Mouse (Mus musculus): ENCODE measurements at regions not wholly inside any gene's neighbourhood (a gene's known extent, or its start where the extent isn't known, plus 50 kb on each side); places are given as distances from the start of the nearest gene placed in this dataset.

- DNase-seq = no peak
- Histone ChIP-seq H3K4me1 (ENCODE audit: control insufficient read depth, insufficient read depth, low read length) (no peaks in the 10 kb centered on the region), H3K27ac (ENCODE audit: insufficient read depth, low read length) (no peak overlapping the region), H3K27me3 (ENCODE audit: control insufficient read depth, insufficient read depth, low read length) (no peaks in the 10 kb centered on the region), H3K4me3 (replicated peaks; ENCODE audit: insufficient read depth, low read depth, low read length) (no peak overlapping the region)
- whole genome bisulfite sequencing = 84% methylated on average over 2 of the region's 2 CpGs
- TF ChIP-seq POLR2A (IDR thresholded peaks at IDR 0.05; ENCODE audit: borderline replicate concordance, insufficient read depth, low read length) (no peak), CTCF (IDR thresholded peaks at IDR 0.05; ENCODE audit: borderline replicate concordance, insufficient read depth, low read depth, low read length) (no peak)
Measured at GRCm38 (mm10) chr1:186434007-186434406, 271.8 kb downstream of the Tgfb2 start.

DNA sequence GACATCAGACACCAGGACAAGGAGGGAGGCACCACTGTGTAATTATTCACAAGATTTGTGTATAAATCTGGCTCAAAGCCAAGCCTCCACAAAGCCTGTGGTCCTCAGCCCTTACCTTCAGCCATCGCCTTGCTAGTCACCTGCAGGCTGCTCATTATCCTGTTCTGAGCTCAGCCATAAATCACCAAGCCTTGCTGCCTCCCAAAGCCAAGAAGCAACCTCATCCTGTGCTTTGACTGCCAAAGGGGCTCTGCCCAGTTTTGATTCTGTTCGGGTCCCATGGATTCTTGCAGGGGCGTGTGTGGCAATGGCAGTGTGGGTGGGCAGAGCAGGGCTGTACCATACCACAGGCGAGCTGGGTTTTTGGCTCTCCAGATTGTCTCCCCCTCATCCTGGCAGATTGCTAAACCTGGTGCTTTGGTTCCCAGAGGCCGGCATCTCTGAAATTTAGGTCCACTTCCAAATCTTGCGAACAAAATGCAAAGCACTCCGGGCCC is 272.6 kb downstream of the Tgfb2 start:
- WGBS = 52% methylated on average over 7 of the region's 7 CpGs
- TF ChIP-seq POLR2A (IDR thresholded peaks at IDR 0.05; ENCODE audit: borderline replicate concordance, insufficient read depth, low read length) = no peak
- no peak overlapping the region for H3K4me3 ChIP-seq (replicated peaks; ENCODE audit: insufficient read depth, low read depth, low read length)
- no peak overlapping the region for H3K27ac ChIP-seq (ENCODE audit: insufficient read depth, low read length)
- no peaks in the 10 kb centered on the region for H3K27me3 ChIP-seq (ENCODE audit: control insufficient read depth, insufficient read depth, low read length)
- H3K4me1 ChIP-seq (ENCODE audit: control insufficient read depth, insufficient read depth, low read length) = no peaks in the 10 kb centered on the region
- DNase-seq = no peak

DNA sequence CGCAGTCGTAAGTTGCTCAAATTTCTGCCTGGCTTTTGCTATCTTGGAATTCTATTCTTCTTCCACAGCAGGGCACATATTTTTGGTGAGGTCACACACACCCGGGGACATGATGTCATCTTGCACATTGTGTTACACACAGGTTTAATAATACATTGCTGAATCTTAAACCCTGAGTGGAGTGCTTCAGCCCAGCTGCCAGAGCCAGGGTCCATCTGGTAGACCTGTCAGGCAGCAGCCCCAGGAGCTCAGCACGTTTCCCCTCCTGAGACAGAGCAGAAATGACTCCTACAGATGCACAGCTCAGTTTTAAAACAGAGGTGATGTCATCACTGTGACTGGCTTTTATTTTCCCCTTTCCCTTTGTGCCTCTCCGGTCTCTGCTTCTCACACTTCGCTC is 280.4 kb downstream of the Tgfb2 start:
- no peaks in the 10 kb centered on the region for H3K27me3 ChIP-seq (ENCODE audit: control insufficient read depth, insufficient read depth, low read length)
- no peak for TF ChIP-seq POLR2A (IDR thresholded peaks at IDR 0.05; ENCODE audit: borderline replicate concordance, insufficient read depth, low read length)
- TF ChIP-seq CTCF (IDR thresholded peaks at IDR 0.05; ENCODE audit: borderline replicate concordance, insufficient read depth, low read depth, low read length) = no peak
- no peak for DNase-seq
- H3K4me1 ChIP-seq (ENCODE audit: control insufficient read depth, insufficient read depth, low read length) = no peaks in the 10 kb centered on the region
- no peak overlapping the region for H3K4me3 ChIP-seq (replicated peaks; ENCODE audit: insufficient read depth, low read depth, low read length)
- H3K27ac ChIP-seq (ENCODE audit: insufficient read depth, low read length) = no peak overlapping the region
- WGBS = 86% methylated on average over 6 of the region's 6 CpGs

- H3K27me3 ChIP-seq (ENCODE audit: control insufficient read depth, insufficient read depth, low read length) = no peaks in the 10 kb centered on the region; the same call in 1 of the 2 replicates
- H3K4me1 ChIP-seq (ENCODE audit: control insufficient read depth, insufficient read depth, low read length) = no peaks in the 10 kb centered on the region
- no peak for DNase-seq
- no peak for TF ChIP-seq CTCF (IDR thresholded peaks at IDR 0.05; ENCODE audit: borderline replicate concordance, insufficient read depth, low read depth, low read length)
- no peak for TF ChIP-seq POLR2A (IDR thresholded peaks at IDR 0.05; ENCODE audit: borderline replicate concordance, insufficient read depth, low read length)
- H3K27ac ChIP-seq (ENCODE audit: insufficient read depth, low read length) = no peak overlapping the region
- no peak overlapping the region for H3K4me3 ChIP-seq (replicated peaks; ENCODE audit: insufficient read depth, low read depth, low read length)
- 90% methylated on average over 5 of the region's 5 CpGs for WGBS
Measured at GRCm38 (mm10) chr1:186424084-186424483, 281.7 kb downstream of the Tgfb2 start.

- TF ChIP-seq CTCF (IDR thresholded peaks at IDR 0.05; ENCODE audit: borderline replicate concordance, insufficient read depth, low read depth, low read length) = no peak
- no peak for TF ChIP-seq POLR2A (IDR thresholded peaks at IDR 0.05; ENCODE audit: borderline replicate concordance, insufficient read depth, low read length)
- Histone ChIP-seq H3K4me1 (ENCODE audit: control insufficient read depth, insufficient read depth, low read length) (peaks cover 12% of the 10 kb centered on the region), H3K27me3 (ENCODE audit: control insufficient read depth, insufficient read depth, low read length) (no peaks in the 10 kb centered on the region; the same call in 1 of the 2 replicates), H3K27ac (ENCODE audit: insufficient read depth, low read length) (no peak overlapping the region), H3K4me3 (replicated peaks; ENCODE audit: insufficient read depth, low read depth, low read length) (no peak overlapping the region)
- WGBS = 15% methylated on average over 1 of the region's 1 CpGs
- peak; percentile 43 to 65 for DNase-seq
Measured at GRCm38 (mm10) chr1:186417101-186417500, 288.7 kb downstream of the Tgfb2 start.

GRCm38 (mm10) chr1:186415321-186415720 is 290.5 kb downstream of the Tgfb2 start:
- no peak overlapping the region for H3K4me3 ChIP-seq (replicated peaks; ENCODE audit: insufficient read depth, low read depth, low read length)
- TF ChIP-seq CTCF (IDR thresholded peaks at IDR 0.05; ENCODE audit: borderline replicate concordance, insufficient read depth, low read depth, low read length) (no peak), POLR2A (IDR thresholded peaks at IDR 0.05; ENCODE audit: borderline replicate concordance, insufficient read depth, low read length) (no peak)

GRCm38 (mm10) chr1:186413886-186414245 is 291.9 kb downstream of the Tgfb2 start:
- Histone ChIP-seq H3K4me1 (ENCODE audit: control insufficient read depth, insufficient read depth, low read length) (peaks cover 12% of the 10 kb centered on the region), H3K27me3 (ENCODE audit: control insufficient read depth, insufficient read depth, low read length) (no peaks in the 10 kb centered on the region; the same call in 1 of the 2 replicates), H3K4me3 (replicated peaks; ENCODE audit: insufficient read depth, low read depth, low read length) (no peak overlapping the region), H3K27ac (ENCODE audit: insufficient read depth, low read length) (no peak overlapping the region)
- no peak for DNase-seq
- no peak for TF ChIP-seq CTCF (IDR thresholded peaks at IDR 0.05; ENCODE audit: borderline replicate concordance, insufficient read depth, low read depth, low read length)
- TF ChIP-seq POLR2A (IDR thresholded peaks at IDR 0.05; ENCODE audit: borderline replicate concordance, insufficient read depth, low read length) = no peak
- 92% methylated on average over 6 of the region's 6 CpGs for WGBS

More at GRCm38 (mm10) chr1:186415321-186415720, 290.5 kb downstream of the Tgfb2 start:
- no peak for DNase-seq
- 90% methylated on average over 4 of the region's 4 CpGs for WGBS
- H3K27ac ChIP-seq (ENCODE audit: insufficient read depth, low read length) = no peak overlapping the region
- no peaks in the 10 kb centered on the region; the same call in 1 of the 2 replicates for H3K27me3 ChIP-seq (ENCODE audit: control insufficient read depth, insufficient read depth, low read length)
- peaks cover 12% of the 10 kb centered on the region for H3K4me1 ChIP-seq (ENCODE audit: control insufficient read depth, insufficient read depth, low read length)

DNA sequence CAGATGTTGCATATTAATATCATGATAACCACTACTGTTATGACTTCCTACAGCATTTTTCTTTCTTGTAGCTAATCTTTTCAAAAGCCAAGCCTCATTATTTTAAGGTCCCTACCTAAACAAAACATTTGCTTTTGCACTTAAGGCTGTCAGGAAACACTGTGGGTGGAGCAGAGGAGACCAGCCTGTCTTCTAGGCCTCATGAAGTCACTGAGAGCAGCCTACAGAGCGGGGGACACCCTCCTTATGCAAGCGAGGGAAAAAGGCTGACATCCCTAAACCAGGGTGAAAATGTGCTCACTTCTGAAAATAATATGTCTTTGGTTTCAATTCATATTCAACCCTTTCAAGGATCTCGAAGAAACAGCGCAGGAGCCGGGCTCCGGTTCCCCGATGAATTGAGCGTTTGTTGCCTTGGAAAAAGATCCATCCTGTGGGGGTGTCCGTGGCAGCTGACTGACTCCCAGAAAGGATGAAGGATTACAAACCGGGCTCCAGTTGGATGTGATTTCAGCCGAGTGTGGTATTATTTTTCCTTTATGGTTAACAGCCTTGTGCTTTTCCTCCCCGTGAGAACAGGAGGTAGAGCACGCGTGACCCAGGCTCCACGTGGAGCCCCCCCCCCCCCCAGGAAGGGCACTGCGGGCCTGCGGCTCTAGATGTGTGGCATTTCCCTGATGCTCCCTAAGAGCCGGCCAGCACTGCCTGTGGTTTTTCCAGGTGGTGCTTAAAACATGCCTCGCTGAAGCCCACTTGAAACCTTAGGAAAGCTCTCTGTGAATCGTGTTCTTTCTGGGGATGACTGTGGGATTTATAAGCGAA is 292.5 kb downstream of the Tgfb2 start:
- DNase-seq = peak in 1 of 2 experiments; percentile 6
- TF ChIP-seq CTCF (IDR thresholded peaks at IDR 0.05; ENCODE audit: borderline replicate concordance, insufficient read depth, low read depth, low read length) (no peak), POLR2A (IDR thresholded peaks at IDR 0.05; ENCODE audit: borderline replicate concordance, insufficient read depth, low read length) (no peak)
- Histone ChIP-seq H3K4me1 (ENCODE audit: control insufficient read depth, insufficient read depth, low read length) (peaks cover 12% of the 10 kb centered on the region), H3K27ac (ENCODE audit: insufficient read depth, low read length) (no peak overlapping the region), H3K27me3 (ENCODE audit: control insufficient read depth, insufficient read depth, low read length) (no peaks in the 10 kb centered on the region), H3K4me3 (replicated peaks; ENCODE audit: insufficient read depth, low read depth, low read length) (no peak overlapping the region)
- 26% methylated on average over 21 of the region's 21 CpGs for WGBS

Data from cerebellum, adult 2 months (tissue).